Mouse (Mus musculus) brown adipose tissue, adult 24 weeks (tissue): ENCODE results near the gene Sco1. TPM values are rescaled to one million over a fixed set of nuclear protein-coding genes. Genes with fewer than 3 reads are reported as not detected.

Experiments
- H3K27ac ChIP-seq: fragments of 200-500 bp; replicated peaks from 2 replicates; pipeline ENCODE4 v1.5.1; 2012; ENCODE audit warnings: low read depth, mild to moderate bottlenecking, low read length
- H3K4me1 ChIP-seq: fragments of 200-500 bp; 2 replicates; pipeline ENCODE4 v1.6.1; 2012; ENCODE audit warnings: low read length, mixed read lengths; ENCODE audit not compliant: control insufficient read depth, insufficient read depth, insufficient read length
- H3K4me3 ChIP-seq: fragments of 200-500 bp; 2 replicates; pipeline ENCODE4 v1.5.1; 2012; ENCODE audit warnings: low read depth, mild to moderate bottlenecking, low read length, moderate library complexity; ENCODE audit not compliant: insufficient read depth
- polyA plus RNA-seq: library from polyadenylated mRNA; stranded (reverse); fragments of >200 nt; gene quantifications from 2 replicates; pipeline ENCODE4 v1.2.4, GENCODE M21; 2012; ENCODE audit not compliant: missing spikeins, insufficient read depth, insufficient read length

Gene Sco1
- polyA plus RNA-seq, 1 experiment = 32.8 TPM

GRCm38 (mm10) chr11:67110168-67110948, 57.9 kb downstream of the Sco1 start:
- Histone ChIP-seq H3K4me1 (no peaks in the 10 kb centered on the region), H3K4me3 (no peak overlapping the region)

GRCm38 (mm10) chr11:67112019-67112850, 59.8 kb downstream of the Sco1 start:
- no peaks in the 10 kb centered on the region for H3K4me1 ChIP-seq
- H3K27ac ChIP-seq = no peak overlapping the region
- no peak overlapping the region for H3K4me3 ChIP-seq

More at GRCm38 (mm10) chr11:67110168-67110948, 57.9 kb downstream of the Sco1 start:
- H3K27ac ChIP-seq = no peak overlapping the region

GRCm38 (mm10) chr11:67112851-67113202, 60.4 kb downstream of the Sco1 start:
- no peak overlapping the region for H3K27ac ChIP-seq
- H3K4me3 ChIP-seq = no peak overlapping the region
- H3K4me1 ChIP-seq = no peaks in the 10 kb centered on the region

DNA sequence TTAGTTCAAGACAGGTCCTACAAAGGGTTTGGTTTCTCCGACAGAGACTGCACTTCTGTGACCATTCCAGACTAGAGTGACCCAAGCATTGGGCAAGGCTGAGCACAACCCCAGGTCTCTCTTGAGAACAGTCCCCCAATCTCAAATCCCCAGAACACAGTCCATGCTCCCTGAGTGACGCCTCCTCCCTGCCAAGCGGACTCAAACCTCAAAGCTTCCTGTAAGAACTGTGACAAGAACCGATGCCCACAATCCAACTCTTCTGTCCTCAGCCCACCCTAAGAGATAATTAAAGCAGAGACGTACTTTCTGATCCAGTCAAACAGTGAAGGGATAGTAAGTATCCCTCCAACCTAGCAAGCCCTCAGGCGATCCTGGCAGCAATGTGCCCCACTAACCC, 60.9 kb downstream of the Sco1 start:
- Histone ChIP-seq H3K4me3 (no peak overlapping the region), H3K27ac (no peak overlapping the region), H3K4me1 (no peaks in the 10 kb centered on the region)

DNA sequence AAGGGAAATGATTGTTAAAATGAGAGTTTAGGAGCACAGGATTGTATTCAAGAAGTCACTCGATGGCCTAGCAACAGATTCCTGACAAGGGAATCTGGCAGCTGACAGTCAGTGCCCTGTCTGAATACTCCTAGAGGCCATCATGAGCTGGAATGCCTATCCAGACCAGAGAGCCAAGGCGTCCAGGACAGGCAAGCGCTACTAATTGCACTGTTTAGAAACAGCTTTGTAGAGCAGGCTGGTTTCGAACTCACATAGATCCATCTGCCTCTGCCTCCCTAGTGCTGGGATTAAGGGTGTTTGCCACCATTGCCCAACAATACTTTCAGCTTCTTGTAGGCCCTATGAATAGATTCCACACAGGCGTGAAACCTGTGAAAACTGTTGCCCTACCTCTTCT, 61.8 kb downstream of the Sco1 start:
- H3K27ac ChIP-seq = no peak overlapping the region

GRCm38 (mm10) chr11:67114901-67115300, 62.4 kb downstream of the Sco1 start:
- Histone ChIP-seq H3K4me3 (no peak overlapping the region), H3K27ac (no peak overlapping the region)

More for the DNA sequence above, 61.8 kb downstream of the Sco1 start:
- H3K4me3 ChIP-seq = no peak overlapping the region
- H3K4me1 ChIP-seq = no peaks in the 10 kb centered on the region

More at GRCm38 (mm10) chr11:67114901-67115300, 62.4 kb downstream of the Sco1 start:
- no peaks in the 10 kb centered on the region for H3K4me1 ChIP-seq

Other genes with a start within 250 kb of the Sco1 start
- gene Pirt, start 140.7 kb upstream of the Sco1 start, polyA plus RNA-seq = not detected in 2 replicates
- gene Tmem238l, start 96.0 kb upstream of the Sco1 start, polyA plus RNA-seq = not detected in 2 replicates
- 7.6 and 7.8 TPM in 2 replicates for gene Tmem220, start 27.5 kb upstream of the Sco1 start, polyA plus RNA-seq
- gene Adprm, start 76 bp upstream of the Sco1 start, polyA plus RNA-seq = 17.9 and 26.9 TPM in 2 replicates
- gene Myh3, start 25.6 kb downstream of the Sco1 start, polyA plus RNA-seq = not detected in 2 replicates
- 4.3 and 7.1 TPM in 2 replicates for gene Myh2, start 118.4 kb downstream of the Sco1 start, polyA plus RNA-seq
- 12.8 and 22.9 TPM in 2 replicates for gene Myh1, start 147.4 kb downstream of the Sco1 start, polyA plus RNA-seq
- 88.4 and 247 TPM in 2 replicates for gene Myh4, start 185.4 kb downstream of the Sco1 start, polyA plus RNA-seq
- gene Myh8, start 224.5 kb downstream of the Sco1 start, polyA plus RNA-seq = 0.16 TPM in 1 of 2 replicates, not detected in the other